Mouse (Mus musculus): ENCODE measurements around the gene C3. TPM values are rescaled to one million over a fixed set of nuclear protein-coding genes. Genes with fewer than 3 reads are reported as not detected.
A peak's percentile ranks its signal among the peaks of the same experiment; 100 is the strongest.

Gene C3
- polyA plus RNA-seq, 1 experiment, result 2.0 TPM

- TF ChIP-seq CTCF (IDR thresholded peaks at IDR 0.05; ENCODE audit: borderline replicate concordance, extremely low read depth, insufficient read depth, insufficient read length) (peak; percentile 69), POLR2A (IDR thresholded peaks at IDR 0.05; ENCODE audit: borderline replicate concordance, extremely low read depth, insufficient read depth, insufficient read length, poor library complexity, severe bottlenecking) (no peak)
- DNase-seq (ENCODE audit: low read depth), result peak; percentile 62
Measured at GRCm38 (mm10) chr17:57219167-57219883, 8.6 kb downstream of the C3 start.

- TF ChIP-seq CTCF (IDR thresholded peaks at IDR 0.05; ENCODE audit: borderline replicate concordance, extremely low read depth, insufficient read depth, insufficient read length) (no peak), POLR2A (IDR thresholded peaks at IDR 0.05; ENCODE audit: borderline replicate concordance, extremely low read depth, insufficient read depth, insufficient read length, poor library complexity, severe bottlenecking) (no peak)
- no peak for DNase-seq (ENCODE audit: low read depth)
Measured at GRCm38 (mm10) chr17:57218335-57218900, 9.5 kb downstream of the C3 start.

GRCm38 (mm10) chr17:57214676-57215387, 13.1 kb downstream of the C3 start:
- TF ChIP-seq POLR2A (IDR thresholded peaks at IDR 0.05; ENCODE audit: borderline replicate concordance, extremely low read depth, insufficient read depth, insufficient read length, poor library complexity, severe bottlenecking), result no peak
- peak; percentile 82 for DNase-seq (ENCODE audit: low read depth)

- TF ChIP-seq POLR2A (IDR thresholded peaks at IDR 0.05; ENCODE audit: borderline replicate concordance, extremely low read depth, insufficient read depth, insufficient read length, poor library complexity, severe bottlenecking), result no peak
- no peak for TF ChIP-seq CTCF (IDR thresholded peaks at IDR 0.05; ENCODE audit: borderline replicate concordance, extremely low read depth, insufficient read depth, insufficient read length)
- no peak for DNase-seq (ENCODE audit: low read depth)
Measured at GRCm38 (mm10) chr17:57211501-57211900, 16.4 kb downstream of the C3 start.

- TF ChIP-seq POLR2A (IDR thresholded peaks at IDR 0.05; ENCODE audit: borderline replicate concordance, extremely low read depth, insufficient read depth, insufficient read length, poor library complexity, severe bottlenecking), result no peak
- no peak for TF ChIP-seq CTCF (IDR thresholded peaks at IDR 0.05; ENCODE audit: borderline replicate concordance, extremely low read depth, insufficient read depth, insufficient read length)
- no peak for DNase-seq (ENCODE audit: low read depth)
Measured at GRCm38 (mm10) chr17:57209330-57209729, 18.6 kb downstream of the C3 start.

- no peak for DNase-seq (ENCODE audit: low read depth)
- TF ChIP-seq POLR2A (IDR thresholded peaks at IDR 0.05; ENCODE audit: borderline replicate concordance, extremely low read depth, insufficient read depth, insufficient read length, poor library complexity, severe bottlenecking), result no peak
- TF ChIP-seq CTCF (IDR thresholded peaks at IDR 0.05; ENCODE audit: borderline replicate concordance, extremely low read depth, insufficient read depth, insufficient read length), result no peak
Measured at GRCm38 (mm10) chr17:57207938-57208337, 20.0 kb downstream of the C3 start.

GRCm38 (mm10) chr17:57201841-57202724, 25.9 kb downstream of the C3 start:
- TF ChIP-seq CTCF (IDR thresholded peaks at IDR 0.05; ENCODE audit: borderline replicate concordance, extremely low read depth, insufficient read depth, insufficient read length) (no peak), POLR2A (IDR thresholded peaks at IDR 0.05; ENCODE audit: borderline replicate concordance, extremely low read depth, insufficient read depth, insufficient read length, poor library complexity, severe bottlenecking) (no peak)
- no peak for DNase-seq (ENCODE audit: low read depth)

GRCm38 (mm10) chr17:57198252-57198651, 29.7 kb downstream of the C3 start:
- no peak for DNase-seq (ENCODE audit: low read depth)
- no peak for TF ChIP-seq CTCF (IDR thresholded peaks at IDR 0.05; ENCODE audit: borderline replicate concordance, extremely low read depth, insufficient read depth, insufficient read length)
- TF ChIP-seq POLR2A (IDR thresholded peaks at IDR 0.05; ENCODE audit: borderline replicate concordance, extremely low read depth, insufficient read depth, insufficient read length, poor library complexity, severe bottlenecking), result no peak

- no peak for DNase-seq (ENCODE audit: low read depth)
- TF ChIP-seq CTCF (IDR thresholded peaks at IDR 0.05; ENCODE audit: borderline replicate concordance, extremely low read depth, insufficient read depth, insufficient read length) (no peak), POLR2A (IDR thresholded peaks at IDR 0.05; ENCODE audit: borderline replicate concordance, extremely low read depth, insufficient read depth, insufficient read length, poor library complexity, severe bottlenecking) (no peak)
Measured at GRCm38 (mm10) chr17:57195326-57196010, 32.5 kb downstream of the C3 start.

- DNase-seq (ENCODE audit: low read depth), result no peak
- TF ChIP-seq CTCF (IDR thresholded peaks at IDR 0.05; ENCODE audit: borderline replicate concordance, extremely low read depth, insufficient read depth, insufficient read length) (no peak), POLR2A (IDR thresholded peaks at IDR 0.05; ENCODE audit: borderline replicate concordance, extremely low read depth, insufficient read depth, insufficient read length, poor library complexity, severe bottlenecking) (no peak)
Measured at GRCm38 (mm10) chr17:57194771-57195170, 33.2 kb downstream of the C3 start.

Measured in brain, embryonic 14.5 days (tissue).